Mouse (Mus musculus) stomach, embryonic 16.5 days (tissue): ENCODE measurements at regions not wholly inside any gene's neighbourhood (a gene's known extent, or its start where the extent isn't known, plus 50 kb on each side); places are given as distances from the start of the nearest gene placed in this dataset.

Experiments used
- ATAC-seq: fragments of 200-750 bp; cut with Nextera tagmentation; 2 replicates; pipeline ENCODE4 v1.8.0; 2017; ENCODE audit warnings: moderate number of reproducible peaks, moderate TSS enrichment; ENCODE audit not compliant: insufficient read depth, low FRiP score
- H3K27ac ChIP-seq: fragments of 300-500 bp; sonication (generic); 2 replicates; pipeline ENCODE4 v1.5.1; 2014; ENCODE audit warnings: low read length
- H3K27me3 ChIP-seq: fragments of 300-500 bp; sonication (generic); 2 replicates; pipeline ENCODE4 v1.6.1; 2014; ENCODE audit warnings: low read length, control low read depth, mixed read lengths; ENCODE audit not compliant: control insufficient read depth, insufficient read depth
- H3K36me3 ChIP-seq: fragments of 300-500 bp; sonication (generic); 2 replicates; pipeline ENCODE4 v1.6.1; 2014; ENCODE audit warnings: low read length; ENCODE audit not compliant: control insufficient read depth, insufficient read depth
- H3K4me1 ChIP-seq: fragments of 300-500 bp; sonication (generic); 2 replicates; pipeline ENCODE4 v1.6.1; 2014; ENCODE audit warnings: low read length, control low read depth, mixed read lengths; ENCODE audit not compliant: control insufficient read depth, insufficient read depth
- H3K4me2 ChIP-seq: fragments of 300-500 bp; sonication (generic); 2 replicates; pipeline ENCODE4 v1.6.1; 2014; ENCODE audit warnings: low read depth, low read length, mixed read lengths
- H3K4me3 ChIP-seq: fragments of 300-500 bp; sonication (generic); replicated peaks from 2 replicates; pipeline ENCODE4 v1.5.1; 2014; ENCODE audit warnings: mild to moderate bottlenecking, low read length
- H3K9ac ChIP-seq: fragments of 300-500 bp; sonication (generic); 2 replicates; pipeline ENCODE4 v1.6.1; 2014; ENCODE audit warnings: low read length
- H3K9me3 ChIP-seq: fragments of 300-500 bp; sonication (generic); replicated peaks from 2 replicates; pipeline ENCODE4 v1.6.1; 2016; ENCODE audit warnings: low read length, control low read depth; ENCODE audit not compliant: control insufficient read depth
- WGBS: fragments of 180-500 bp; shearing (Covaris S2); extraction: QIAGEN DNeasy Blood & Tissue Kit; methylation state at CpG from one replicate; pipeline ENCODE4 v1.1.7; 2014; 5-methylcytosine and 5-hydroxymethylcytosine counted together

DNA sequence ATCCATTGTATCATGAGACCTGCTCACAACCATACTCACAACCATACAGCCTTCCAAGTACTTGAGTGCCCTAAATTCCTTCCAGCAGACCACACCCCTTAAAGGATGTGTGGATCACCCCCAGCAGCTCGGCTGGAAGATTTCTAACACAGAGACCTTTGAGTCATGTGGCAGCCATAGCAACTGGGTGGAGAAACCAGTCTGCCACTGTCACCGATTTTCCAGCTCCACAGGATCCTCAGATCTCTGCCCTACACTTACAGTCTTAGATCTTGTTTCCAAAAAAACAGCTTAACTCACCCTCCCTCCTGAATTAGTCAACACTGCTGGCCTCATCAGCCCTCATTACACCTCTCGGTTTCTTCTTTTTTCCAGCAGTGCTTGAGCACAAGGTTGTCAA is 1630.6 kb downstream of the 4930444P10Rik start:
- no peak overlapping the region for H3K9ac ChIP-seq
- H3K9me3 ChIP-seq, result no peaks in the 10 kb centered on the region
- no peaks in the 10 kb centered on the region for H3K27me3 ChIP-seq
- ATAC-seq, result 0 out of 2 replicates have a peak, but pooled peaks have one; percentile 25
- H3K4me2 ChIP-seq, result no peak overlapping the region
- no peaks in the 10 kb centered on the region for H3K4me1 ChIP-seq
- no peaks in the 10 kb centered on the region for H3K36me3 ChIP-seq
- H3K4me3 ChIP-seq, result no peak overlapping the region
- 34% methylated on average over 3 of the region's 3 CpGs for WGBS
- H3K27ac ChIP-seq, result no peak overlapping the region

DNA sequence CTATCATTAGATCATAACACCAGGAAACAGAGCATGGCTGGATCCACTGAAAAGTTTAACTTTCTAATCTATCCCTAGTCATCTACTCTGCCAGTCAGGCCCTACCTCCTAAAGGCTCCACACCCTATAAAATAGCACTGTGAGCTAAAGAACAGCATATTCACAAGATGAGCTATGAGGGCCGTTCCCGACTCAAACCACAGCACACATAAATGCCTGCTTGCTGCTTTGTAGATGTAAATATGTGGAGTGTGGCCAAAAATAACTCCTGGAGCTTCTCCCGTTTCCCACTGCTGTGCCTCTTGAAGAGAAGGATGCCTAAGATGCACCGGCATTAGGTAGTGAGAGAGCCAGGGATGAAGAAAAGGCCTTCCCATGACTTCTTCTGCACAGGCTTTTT is 1632.3 kb downstream of the 4930444P10Rik start:
- H3K4me3 ChIP-seq, result no peak overlapping the region
- no peaks in the 10 kb centered on the region for H3K36me3 ChIP-seq
- H3K9me3 ChIP-seq, result no peaks in the 10 kb centered on the region
- H3K9ac ChIP-seq, result no peak overlapping the region
- H3K4me1 ChIP-seq, result no peaks in the 10 kb centered on the region
- H3K27ac ChIP-seq, result no peak overlapping the region
- no peak for ATAC-seq
- no peaks in the 10 kb centered on the region for H3K27me3 ChIP-seq
- WGBS, result 66% methylated on average over 4 of the region's 4 CpGs
- H3K4me2 ChIP-seq, result no peak overlapping the region

DNA sequence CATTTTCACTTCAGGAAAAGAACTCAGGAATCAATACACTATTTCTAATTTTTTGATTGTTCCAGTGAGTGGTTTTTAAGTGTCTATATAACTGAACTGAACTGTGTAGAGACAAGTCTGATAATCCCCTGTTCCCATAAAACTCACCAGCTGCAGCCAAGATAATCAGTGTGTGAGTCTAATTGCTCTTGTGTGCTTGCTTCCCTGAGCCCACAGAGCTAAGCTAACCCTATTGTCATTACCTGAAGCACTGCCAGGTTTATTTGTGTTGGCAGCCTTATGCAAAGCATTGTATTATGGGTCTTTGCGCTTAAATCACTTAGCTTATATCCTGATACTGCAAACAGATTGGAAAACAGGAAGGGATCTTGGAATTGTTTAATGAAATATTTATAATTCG is 1663.8 kb downstream of the 4930444P10Rik start:
- Histone ChIP-seq H3K9ac (no peak overlapping the region), H3K36me3 (no peaks in the 10 kb centered on the region), H3K4me1 (no peaks in the 10 kb centered on the region), H3K9me3 (no peaks in the 10 kb centered on the region), H3K27ac (no peak overlapping the region), H3K4me2 (no peak overlapping the region), H3K27me3 (no peaks in the 10 kb centered on the region), H3K4me3 (no peak overlapping the region)
- no peak for ATAC-seq
- 60% methylated on average over 2 of the region's 2 CpGs for WGBS

DNA sequence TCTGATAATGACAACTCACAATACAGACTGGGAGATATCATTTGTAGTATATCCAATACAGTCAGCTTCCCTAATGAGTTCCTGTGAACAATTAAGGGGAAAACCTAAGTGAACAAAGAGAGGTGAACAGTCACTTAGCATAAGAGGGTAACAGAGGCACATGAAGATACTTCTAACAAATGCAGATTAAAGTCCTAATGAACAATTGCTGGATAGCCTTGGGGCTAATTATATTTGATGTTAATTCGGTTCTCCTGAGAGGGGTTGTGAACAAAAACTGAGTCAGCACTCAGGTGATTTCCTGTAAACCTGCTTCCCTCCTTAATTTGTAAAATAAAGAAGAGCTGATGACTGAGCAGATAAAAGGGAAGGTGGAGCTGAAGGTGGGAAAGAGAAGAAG is 1672.1 kb downstream of the 4930444P10Rik start:
- no peak overlapping the region for H3K27ac ChIP-seq
- no peak overlapping the region for H3K4me3 ChIP-seq
- no peak overlapping the region for H3K4me2 ChIP-seq
- H3K9me3 ChIP-seq, result no peaks in the 10 kb centered on the region
- H3K9ac ChIP-seq, result no peak overlapping the region
- H3K27me3 ChIP-seq, result no peaks in the 10 kb centered on the region
- H3K36me3 ChIP-seq, result no peaks in the 10 kb centered on the region
- ATAC-seq, result no peak
- 87% methylated on average over 1 of the region's 1 CpGs for WGBS
- H3K4me1 ChIP-seq, result no peaks in the 10 kb centered on the region

DNA sequence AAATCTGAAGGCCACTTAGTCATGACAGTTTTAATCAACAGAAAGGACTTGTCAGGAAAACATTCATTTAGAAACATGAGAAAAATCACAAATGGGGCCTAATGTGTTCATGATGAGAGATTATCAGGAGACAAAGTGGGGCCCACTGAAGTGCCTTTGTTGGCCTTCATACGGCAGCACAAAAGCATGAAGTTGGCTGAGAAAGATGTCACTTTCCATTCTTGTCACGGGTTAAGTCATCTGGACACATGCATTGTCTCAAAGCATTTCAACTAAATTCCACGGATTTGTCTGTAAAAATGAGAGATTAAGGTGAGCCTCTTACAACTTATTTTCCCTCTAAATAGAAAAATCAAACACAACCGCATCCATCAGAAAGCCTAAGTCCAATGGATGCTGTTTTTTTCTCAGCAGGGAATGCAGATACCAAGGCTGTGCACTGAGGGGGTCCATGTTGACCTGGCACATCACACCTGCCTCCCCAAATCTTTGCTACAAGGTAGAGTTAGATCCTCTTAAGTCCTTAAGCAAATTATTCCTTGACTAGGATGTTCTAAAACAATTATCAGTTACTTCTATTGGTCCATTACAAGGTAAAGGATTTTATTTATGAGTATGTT is 1679.2 kb downstream of the 4930444P10Rik start:
- Histone ChIP-seq H3K9me3 (no peaks in the 10 kb centered on the region), H3K4me2 (no peak overlapping the region), H3K36me3 (no peaks in the 10 kb centered on the region), H3K4me1 (no peaks in the 10 kb centered on the region), H3K4me3 (no peak overlapping the region), H3K27me3 (no peaks in the 10 kb centered on the region), H3K9ac (no peak overlapping the region), H3K27ac (no peak overlapping the region)
- WGBS, result 68% methylated on average over 4 of the region's 4 CpGs
- no peak for ATAC-seq

DNA sequence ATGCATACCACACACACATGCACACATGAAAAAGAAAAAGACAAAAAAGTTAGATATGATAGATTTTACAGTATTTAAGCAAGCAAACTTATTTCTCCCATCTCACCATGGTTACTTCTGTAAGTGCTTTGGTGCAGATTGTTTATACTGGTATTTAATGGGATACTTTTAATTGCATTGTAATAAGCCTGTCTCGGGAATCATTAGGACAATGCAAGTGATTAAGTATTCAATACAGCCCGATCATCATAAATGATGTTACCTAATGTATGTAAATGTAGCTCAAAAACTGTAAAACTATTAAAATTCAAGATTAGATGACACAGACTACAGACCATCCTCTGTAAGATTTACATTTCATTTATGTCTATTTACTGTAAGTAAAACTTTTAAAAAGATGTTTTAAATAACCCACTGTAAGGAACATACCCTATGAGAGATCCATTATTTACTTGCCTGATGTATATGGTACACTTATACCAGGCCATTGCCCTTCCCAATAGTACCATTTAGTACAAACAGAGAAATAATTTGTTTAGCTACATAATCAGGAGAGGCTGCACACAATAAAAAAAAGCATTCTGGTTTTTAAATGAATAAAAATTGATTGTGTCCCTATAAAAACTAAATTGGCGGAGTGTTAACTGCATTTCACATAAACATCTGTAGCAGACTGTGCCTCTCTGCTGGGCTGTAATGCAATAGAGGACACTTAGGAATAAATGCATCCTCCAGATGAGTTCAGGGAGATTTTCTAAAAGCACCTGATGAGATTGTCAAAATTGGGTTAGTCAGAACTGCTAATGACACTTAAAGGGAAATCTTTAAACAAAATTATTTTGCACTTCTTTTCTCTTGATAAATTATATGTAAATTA is 1722.9 kb downstream of the 4930444P10Rik start:
- ATAC-seq, result no peak
- Histone ChIP-seq H3K4me2 (no peak overlapping the region), H3K4me1 (no peaks in the 10 kb centered on the region), H3K9ac (no peak overlapping the region), H3K9me3 (no peaks in the 10 kb centered on the region), H3K36me3 (no peaks in the 10 kb centered on the region), H3K4me3 (no peak overlapping the region), H3K27ac (no peak overlapping the region), H3K27me3 (no peaks in the 10 kb centered on the region)
- 82% methylated on average over 3 of the region's 3 CpGs for WGBS

DNA sequence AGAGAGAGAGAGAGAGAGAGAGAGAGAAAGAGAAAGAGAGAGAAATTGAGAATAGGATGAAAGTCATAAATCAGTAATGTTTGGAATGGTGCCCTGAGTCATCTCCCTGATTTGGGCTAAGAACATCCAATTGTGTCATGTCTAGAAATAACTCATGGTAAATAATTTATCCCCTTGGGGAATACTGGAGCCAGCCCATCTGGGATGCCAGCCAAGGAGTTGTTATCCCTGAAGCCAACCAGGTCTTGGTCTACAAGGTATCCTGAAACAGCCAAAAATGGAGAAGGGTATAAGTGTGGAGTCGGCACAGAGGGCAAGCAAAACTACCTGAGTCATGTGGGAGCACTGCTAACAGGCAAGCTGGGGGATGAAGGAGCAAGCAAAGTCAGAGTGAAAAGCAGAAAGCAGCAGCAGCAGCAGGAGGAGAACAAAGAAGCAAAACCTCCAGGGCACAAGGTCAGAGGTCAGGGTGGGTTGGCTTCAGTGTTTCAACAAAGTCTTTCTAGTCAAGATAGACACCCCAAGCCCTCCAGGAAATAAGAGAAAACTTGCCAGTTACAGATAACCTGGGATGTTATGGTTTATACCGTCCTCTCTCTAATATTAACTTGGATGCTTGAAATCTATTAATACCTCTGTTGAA is 1733.0 kb downstream of the 4930444P10Rik start:
- no peak overlapping the region for H3K4me2 ChIP-seq
- H3K4me1 ChIP-seq, result no peaks in the 10 kb centered on the region
- no peaks in the 10 kb centered on the region for H3K9me3 ChIP-seq
- 43% methylated on average over 2 of the region's 2 CpGs for WGBS
- 0 out of 2 replicates have a peak, but pooled peaks have one; percentile 47 for ATAC-seq
- H3K27ac ChIP-seq, result no peak overlapping the region
- no peak overlapping the region for H3K4me3 ChIP-seq
- H3K27me3 ChIP-seq, result no peaks in the 10 kb centered on the region
- no peaks in the 10 kb centered on the region for H3K36me3 ChIP-seq
- H3K9ac ChIP-seq, result no peak overlapping the region
